In genomic region chr19:4625179-4625828, GRCm38 (mm10) we compare ENCODE assay signal across 8 mouse cellular contexts. TPM values are rescaled to one million over a fixed set of nuclear protein-coding genes. Genes with fewer than 3 reads are reported as not detected.
DNase-seq lines count a peak whose midpoint lies in the region; ATAC-seq and TF ChIP-seq lines count a peak whose summit lies in the region.

Gene Rce1, minus strand, starts transcription at chr19:4625641.

- peak within 1 kb of the TSS; percentile 82 for H3K9ac ChIP-seq in ES-Bruce4 (ENCODE audit: low read depth, poor library complexity, severe bottlenecking)
- peak within 1 kb of the TSS; percentile 96 for H3K9ac ChIP-seq in forebrain, embryonic 13.5 days
- H3K9ac ChIP-seq in heart, postnatal 0 days (replicated peaks; ENCODE audit: low read depth, low read length) = peak within 1 kb of the TSS; percentile 92
- peak within 1 kb of the TSS; percentile 97 for H3K9ac ChIP-seq in liver, embryonic 16.5 days (ENCODE audit: low read depth, low read length)
- peak within 1 kb of the TSS; percentile 89 for H3K9ac ChIP-seq in neural tube, embryonic 12.5 days
- peak within 1 kb of the TSS; percentile 88 for H3K9ac ChIP-seq in stomach, postnatal 0 days (ENCODE audit: low read length)

- ATAC-seq in forebrain, embryonic 13.5 days = peak; percentile 90
- peak; percentile 91 for ATAC-seq in heart, postnatal 0 days (ENCODE audit: insufficient read depth, low read depth)
- peak; percentile 91 for ATAC-seq in liver, embryonic 16.5 days (ENCODE audit: low read depth)
- ATAC-seq in neural tube, embryonic 12.5 days (ENCODE audit: low FRiP score, low read depth) = peak; percentile 85
- peak; percentile 88 for ATAC-seq in stomach, postnatal 0 days (ENCODE audit: low FRiP score, low TSS enrichment)

- peak within 1 kb of the TSS; percentile 95 for H3K4me3 ChIP-seq in ES-Bruce4 (ENCODE audit: low read depth, low read length)
- peak within 1 kb of the TSS; percentile 92 for H3K4me3 ChIP-seq in forebrain, embryonic 13.5 days
- H3K4me3 ChIP-seq in heart, postnatal 0 days (ENCODE audit: low read depth, low read length) = peak within 1 kb of the TSS; percentile 74
- peak within 1 kb of the TSS; percentile 89 for H3K4me3 ChIP-seq in liver, embryonic 16.5 days (ENCODE audit: low read depth, low read length)
- peak within 1 kb of the TSS; percentile 82 for H3K4me3 ChIP-seq in neural tube, embryonic 12.5 days
- peak within 1 kb of the TSS; percentile 91 for H3K4me3 ChIP-seq in stomach, postnatal 0 days (ENCODE audit: low read depth, low read length)

- under 1% methylated on average over 63 of the region's 64 CpGs for WGBS in forebrain, embryonic 13.5 days
- WGBS in heart, postnatal 0 days = under 1% methylated on average over 63 of the region's 64 CpGs
- WGBS in liver, embryonic 16.5 days (ENCODE audit: insufficient replicate concordance) = under 1% methylated on average over 59 of the region's 64 CpGs
- under 1% methylated on average over 64 of the region's 64 CpGs for WGBS in neural tube, embryonic 12.5 days
- WGBS in stomach, postnatal 0 days = under 1% methylated on average over 62 of the region's 64 CpGs

- H3K27ac ChIP-seq in ES-Bruce4 (ENCODE audit: insufficient read depth, low read length) = peak within 1 kb of the TSS; percentile 40; the same call in 1 of the 2 replicates
- peak within 1 kb of the TSS; percentile 88 for H3K27ac ChIP-seq in forebrain, embryonic 13.5 days
- H3K27ac ChIP-seq in heart, postnatal 0 days (ENCODE audit: low read depth) = peak within 1 kb of the TSS; percentile 77
- H3K27ac ChIP-seq in liver, embryonic 16.5 days (ENCODE audit: low read length) = peak within 1 kb of the TSS; percentile 87
- H3K27ac ChIP-seq in neural tube, embryonic 12.5 days = peak within 1 kb of the TSS; percentile 59; the same call in 1 of the 2 replicates
- H3K27ac ChIP-seq in stomach, postnatal 0 days (replicated peaks) = peak within 1 kb of the TSS; percentile 93

- H3K36me3 ChIP-seq in ES-Bruce4 (ENCODE audit: control insufficient read depth, insufficient read depth, low read length, poor library complexity, severe bottlenecking) = peaks cover 8% of the 10 kb centered on the region
- peaks cover 40% of the 10 kb centered on the region for H3K36me3 ChIP-seq in forebrain, embryonic 13.5 days (ENCODE audit: poor library complexity, severe bottlenecking)
- H3K36me3 ChIP-seq in heart, postnatal 0 days (replicated peaks; ENCODE audit: control insufficient read depth, insufficient read depth, low read length) = peaks cover 32% of the 10 kb centered on the region
- peaks cover 19% of the 10 kb centered on the region; the same call in 1 of the 2 replicates for H3K36me3 ChIP-seq in liver, embryonic 16.5 days (ENCODE audit: control insufficient read depth, insufficient read depth)
- peaks cover 37% of the 10 kb centered on the region for H3K36me3 ChIP-seq in neural tube, embryonic 12.5 days
- H3K36me3 ChIP-seq in stomach, postnatal 0 days (ENCODE audit: control insufficient read depth, insufficient read depth, low read length) = peaks cover 9% of the 10 kb centered on the region; the same call in 1 of the 2 replicates

- no peak for TF ChIP-seq EP300 in ES-Bruce4 (IDR thresholded peaks at IDR 0.05; ENCODE audit: insufficient read depth, low read depth, low read length)
- TF ChIP-seq EP300 in heart, postnatal 0 days (IDR thresholded peaks at IDR 0.05; ENCODE audit: low read depth) = no peak
- TF ChIP-seq EP300 in stomach, postnatal 0 days (optimal IDR thresholded peaks at IDR 0.05) = no peak

- H3K9me3 ChIP-seq in ES-Bruce4 (replicated peaks; ENCODE audit: control insufficient read depth, insufficient read depth, low read length, poor library complexity, severe bottlenecking) = no peaks in the 10 kb centered on the region
- H3K9me3 ChIP-seq in forebrain, embryonic 13.5 days (replicated peaks) = no peaks in the 10 kb centered on the region
- H3K9me3 ChIP-seq in heart, postnatal 0 days (replicated peaks; ENCODE audit: control insufficient read depth, low read length) = no peaks in the 10 kb centered on the region
- no peaks in the 10 kb centered on the region for H3K9me3 ChIP-seq in liver, embryonic 16.5 days (replicated peaks; ENCODE audit: control insufficient read depth, low read length)
- H3K9me3 ChIP-seq in neural tube, embryonic 12.5 days = no peaks in the 10 kb centered on the region
- no peaks in the 10 kb centered on the region for H3K9me3 ChIP-seq in stomach, postnatal 0 days (ENCODE audit: control insufficient read depth, low read length)

- no peaks in the 10 kb centered on the region for H3K4me1 ChIP-seq in ES-Bruce4 (ENCODE audit: control insufficient read depth, insufficient read depth, low read length)
- peaks cover 42% of the 10 kb centered on the region for H3K4me1 ChIP-seq in forebrain, embryonic 13.5 days
- H3K4me1 ChIP-seq in heart, postnatal 0 days (ENCODE audit: control insufficient read depth, insufficient read depth) = peaks cover 14% of the 10 kb centered on the region
- H3K4me1 ChIP-seq in liver, embryonic 16.5 days (ENCODE audit: control insufficient read depth, low read depth, low read length) = peaks cover 16% of the 10 kb centered on the region
- peaks cover 20% of the 10 kb centered on the region for H3K4me1 ChIP-seq in neural tube, embryonic 12.5 days
- H3K4me1 ChIP-seq in stomach, postnatal 0 days (replicated peaks; ENCODE audit: control insufficient read depth, insufficient read depth) = 0 out of 2 replicates have a peak, but pooled peaks cover 5% of the 10 kb centered on the region

- no peak for TF ChIP-seq CTCF in ES-Bruce4 (IDR thresholded peaks at IDR 0.05; ENCODE audit: low read depth, low read length)
- no peak for TF ChIP-seq CTCF in heart, postnatal 0 days (IDR thresholded peaks at IDR 0.05; ENCODE audit: low read depth)
- no peak for TF ChIP-seq CTCF in stomach, postnatal 0 days (IDR thresholded peaks at IDR 0.05; ENCODE audit: low read depth)

- no peak for TF ChIP-seq POLR2A in ES-Bruce4 (IDR thresholded peaks at IDR 0.05; ENCODE audit: insufficient read depth, low read length)

- H3K27me3 ChIP-seq in ES-Bruce4 (ENCODE audit: control insufficient read depth, insufficient read depth, low read length, poor library complexity, severe bottlenecking) = no peaks in the 10 kb centered on the region
- H3K27me3 ChIP-seq in forebrain, embryonic 13.5 days = no peaks in the 10 kb centered on the region
- H3K27me3 ChIP-seq in heart, postnatal 0 days (ENCODE audit: control insufficient read depth, insufficient read depth, low read length) = no peaks in the 10 kb centered on the region
- H3K27me3 ChIP-seq in liver, embryonic 16.5 days (ENCODE audit: control insufficient read depth, insufficient read depth, low read depth, low read length) = no peaks in the 10 kb centered on the region
- H3K27me3 ChIP-seq in neural tube, embryonic 12.5 days (replicated peaks) = no peaks in the 10 kb centered on the region
- H3K27me3 ChIP-seq in stomach, postnatal 0 days (ENCODE audit: control insufficient read depth, insufficient read depth, low read length) = no peaks in the 10 kb centered on the region

- H3K4me2 ChIP-seq in forebrain, embryonic 13.5 days = peak within 1 kb of the TSS; percentile 93
- H3K4me2 ChIP-seq in heart, postnatal 0 days (ENCODE audit: low read depth, low read length) = peak within 1 kb of the TSS; percentile 100
- peak within 1 kb of the TSS; percentile 93 for H3K4me2 ChIP-seq in liver, embryonic 16.5 days (ENCODE audit: low read depth, low read length)
- peak within 1 kb of the TSS; percentile 80 for H3K4me2 ChIP-seq in neural tube, embryonic 12.5 days (replicated peaks)
- peak within 1 kb of the TSS; percentile 90 for H3K4me2 ChIP-seq in stomach, postnatal 0 days (replicated peaks; ENCODE audit: low read depth)

- DNase-seq in c-Kit-positive CD71-positive TER-119-positive erythroid progenitor cells, embryonic 14.5 days (ENCODE audit: low spot score) = peak; percentile 88
- DNase-seq in heart, postnatal 0 days (ENCODE audit: low spot score) = peak; percentile 74
- DNase-seq in kidney, postnatal 4 days = peak; percentile 95 to 97
- DNase-seq in stomach, postnatal 0 days (ENCODE audit: low spot score) = peak; percentile 93

RNA-seq across cellular contexts. Expression of gene Rce1, which starts in this region (rescaled TPM):
- polyA plus RNA-seq in ES-Bruce4 (2011; ENCODE audit: insufficient read depth, insufficient read length, low read depth, missing spikeins) = 32.7 and 34.4 TPM in 2 replicates
- polyA plus RNA-seq in forebrain, embryonic 13.5 days (2015; fragmentation: Nextera tagmentation; extraction: Ambion mirVana) = 50.9 and 63.4 TPM in 2 replicates
- 60.6 and 64.6 TPM in 2 replicates for total RNA-seq in heart, postnatal 0 days (2014; rRNA removed; ENCODE audit: low replicate concordance)
- polyA plus RNA-seq in heart, postnatal 0 days (2015; fragmentation: Nextera tagmentation; extraction: Ambion mirVana) = 24.8 and 25.6 TPM in 2 replicates
- polyA plus RNA-seq in liver, embryonic 16.5 days (2015; fragmentation: Nextera tagmentation; extraction: Ambion mirVana) = 22.5 and 23.5 TPM in 2 replicates
- 56.1 and 60.5 TPM in 2 replicates for polyA plus RNA-seq in neural tube, embryonic 12.5 days (2016; fragmentation: Nextera tagmentation; extraction: Ambion mirVana)
- 46.4 and 49.4 TPM in 2 replicates for polyA plus RNA-seq in stomach, postnatal 0 days (2015; fragmentation: Nextera tagmentation; extraction: Ambion mirVana)

Comparison
In these comparisons a context has a peak if more than half of its experiments do, and no peak if none do; other contexts are left out.
1. Peak in every context shown above with its lines: DNase-seq, ATAC-seq, H3K4me3 ChIP-seq and H3K27ac ChIP-seq.
2. H3K27ac ChIP-seq: peak in every context shown above with its lines; median percentile 93 in stomach, postnatal 0 days; 88 in forebrain, embryonic 13.5 days; 87 in liver, embryonic 16.5 days; 77 in heart, postnatal 0 days; 59 in neural tube, embryonic 12.5 days; 40 in ES-Bruce4.